8 mouse cellular contexts compared by ENCODE assay signal in genomic region chr11:58927790-58928651, GRCm38 (mm10). TPM values are rescaled to one million over a fixed set of nuclear protein-coding genes. Genes with fewer than 3 reads are reported as not detected.
A peak's percentile ranks its signal among the peaks of the same experiment; 100 is the strongest.
DNase-seq lines count a peak whose midpoint lies in the region; ATAC-seq and TF ChIP-seq lines count a peak whose summit lies in the region.

No protein-coding gene starts in this region.

- peak; percentile 66 to 77 for DNase-seq in CD8-positive naive resting alpha-beta T cell, adult 2 months (ENCODE audit: low read depth in 2 of 2, low spot score in 2 of 2)
- peak; percentile 87 for DNase-seq in T-cell, adult 2 months (ENCODE audit: low spot score)
- DNase-seq in embryo, embryonic 9.5 days (ENCODE audit: extremely low spot score) = peak; percentile 77
- peak; percentile 91 for DNase-seq in lung, postnatal 0 days (ENCODE audit: low spot score)
- DNase-seq in frontal cortex, postnatal 36 days (ENCODE audit: low spot score in 2 of 2) = no peak

- 15% methylated on average over 20 of the region's 20 CpGs for WGBS in heart, embryonic 13.5 days
- 31% methylated on average over 20 of the region's 20 CpGs for WGBS in kidney, embryonic 16.5 days
- 14% methylated on average over 20 of the region's 20 CpGs for whole genome bisulfite sequencing in lung, postnatal 0 days
- WGBS in olfactory bulb, adult 2 months = 24% methylated on average over 20 of the region's 20 CpGs

- peaks cover 23% of the 10 kb centered on the region for H3K36me3 ChIP-seq in heart, embryonic 13.5 days
- peaks cover 22% of the 10 kb centered on the region for H3K36me3 ChIP-seq in kidney, embryonic 16.5 days (ENCODE audit: insufficient read depth, low read length)
- H3K36me3 ChIP-seq in lung, postnatal 0 days (ENCODE audit: insufficient read depth, low read length) = peaks cover 8% of the 10 kb centered on the region; the same call in 1 of the 2 replicates

- H3K4me1 ChIP-seq in heart, embryonic 13.5 days = peaks cover 12% of the 10 kb centered on the region
- H3K4me1 ChIP-seq in kidney, embryonic 16.5 days (ENCODE audit: insufficient read depth, low read length) = peaks cover 4% of the 10 kb centered on the region
- no peaks in the 10 kb centered on the region for H3K4me1 ChIP-seq in lung, postnatal 0 days (ENCODE audit: insufficient read depth, low read depth, low read length)
- peaks cover 3% of the 10 kb centered on the region for H3K4me1 ChIP-seq in olfactory bulb, adult 2 months (ENCODE audit: control insufficient read depth, insufficient read depth, low read length)

- peak overlapping the region; percentile 61 for H3K27ac ChIP-seq in heart, embryonic 13.5 days (replicated peaks)
- H3K27ac ChIP-seq in kidney, embryonic 16.5 days (ENCODE audit: low read length) = peak overlapping the region; percentile 55
- H3K27ac ChIP-seq in lung, postnatal 0 days (ENCODE audit: low read length) = peak overlapping the region; percentile 76
- H3K27ac ChIP-seq in olfactory bulb, adult 2 months (ENCODE audit: insufficient read depth, low read depth, low read length) = no peak overlapping the region

- TF ChIP-seq CTCF in lung, postnatal 0 days (IDR thresholded peaks at IDR 0.05) = peak; percentile 80
- TF ChIP-seq CTCF in olfactory bulb, adult 2 months (IDR thresholded peaks at IDR 0.05; ENCODE audit: insufficient read depth, low read depth, low read length) = peak; percentile 87

- 0 out of 2 replicates have a peak, but pooled peaks cover 2% of the 10 kb centered on the region for H3K27me3 ChIP-seq in heart, embryonic 13.5 days (replicated peaks)
- no peaks in the 10 kb centered on the region for H3K27me3 ChIP-seq in kidney, embryonic 16.5 days (ENCODE audit: insufficient read depth, low read length)
- H3K27me3 ChIP-seq in lung, postnatal 0 days (replicated peaks; ENCODE audit: insufficient read depth, low read length) = no peaks in the 10 kb centered on the region

- TF ChIP-seq EP300 in lung, postnatal 0 days (IDR thresholded peaks at IDR 0.05) = peak; percentile 64

- H3K4me2 ChIP-seq in heart, embryonic 13.5 days = peak overlapping the region; percentile 63
- peak overlapping the region; percentile 46 for H3K4me2 ChIP-seq in kidney, embryonic 16.5 days (replicated peaks; ENCODE audit: low read depth, low read length)
- H3K4me2 ChIP-seq in lung, postnatal 0 days (replicated peaks; ENCODE audit: low read depth, low read length) = peak overlapping the region; percentile 55

- peak overlapping the region; percentile 63 for H3K9ac ChIP-seq in heart, embryonic 13.5 days
- peak overlapping the region; percentile 48; the same call in 1 of the 2 replicates for H3K9ac ChIP-seq in kidney, embryonic 16.5 days (replicated peaks; ENCODE audit: low read length)
- H3K9ac ChIP-seq in lung, postnatal 0 days (replicated peaks; ENCODE audit: low read depth) = no peak overlapping the region; the same call in 1 of the 2 replicates

- peak overlapping the region; percentile 40 for H3K4me3 ChIP-seq in heart, embryonic 13.5 days
- peak overlapping the region; percentile 31 for H3K4me3 ChIP-seq in kidney, embryonic 16.5 days (ENCODE audit: low read length)
- H3K4me3 ChIP-seq in lung, postnatal 0 days (ENCODE audit: low read depth, low read length) = peak overlapping the region; percentile 41
- H3K4me3 ChIP-seq in olfactory bulb, adult 2 months (ENCODE audit: insufficient read depth, low read depth, low read length) = peak overlapping the region; percentile 18; the same call in 1 of the 2 replicates

- ATAC-seq in heart, embryonic 13.5 days (ENCODE audit: extremely low read depth, insufficient number of reproducible peaks, low FRiP score, low TSS enrichment) = peak; percentile 24; the same call in 1 of the 2 replicates
- peak; percentile 70 for ATAC-seq in kidney, embryonic 16.5 days (ENCODE audit: low FRiP score, low TSS enrichment)
- peak; percentile 94 for ATAC-seq in lung, postnatal 0 days

- no peak for TF ChIP-seq POLR2A in olfactory bulb, adult 2 months (IDR thresholded peaks at IDR 0.05; ENCODE audit: insufficient read depth, low read depth, low read length)

- no peaks in the 10 kb centered on the region for H3K9me3 ChIP-seq in heart, embryonic 13.5 days
- no peaks in the 10 kb centered on the region for H3K9me3 ChIP-seq in kidney, embryonic 16.5 days (ENCODE audit: low read length)
- no peaks in the 10 kb centered on the region for H3K9me3 ChIP-seq in lung, postnatal 0 days (ENCODE audit: low read length)

RNA-seq across cellular contexts. Expression of gene Btnl10, which starts 10.3 kb away (rescaled TPM):
- polyA plus RNA-seq in heart, embryonic 13.5 days (2015; fragmentation: Nextera tagmentation; extraction: Ambion mirVana) = 0.16 and 0.41 TPM in 2 replicates
- 0.10 TPM in 1 of 2 replicates, not detected in the other for polyA plus RNA-seq in kidney, embryonic 16.5 days (2015; fragmentation: Nextera tagmentation; extraction: Ambion mirVana)
- 0.05 and 0.12 TPM in 2 replicates for polyA plus RNA-seq in lung, postnatal 0 days (2015; fragmentation: Nextera tagmentation; extraction: Ambion mirVana)
- polyA plus RNA-seq in olfactory bulb, adult 2 months (2012; ENCODE audit: insufficient read depth, insufficient read length, low replicate concordance, missing spikeins) = not detected in 2 replicates

RNA-seq across cellular contexts. Expression of gene Rnf187, which starts 10.7 kb away (rescaled TPM):
- 151 and 166 TPM in 2 replicates for polyA plus RNA-seq in heart, embryonic 13.5 days (2015; fragmentation: Nextera tagmentation; extraction: Ambion mirVana)
- polyA plus RNA-seq in kidney, embryonic 16.5 days (2015; fragmentation: Nextera tagmentation; extraction: Ambion mirVana) = 217 and 219 TPM in 2 replicates
- 168 and 169 TPM in 2 replicates for polyA plus RNA-seq in lung, postnatal 0 days (2015; fragmentation: Nextera tagmentation; extraction: Ambion mirVana)
- not detected in 2 replicates for polyA plus RNA-seq in olfactory bulb, adult 2 months (2012; ENCODE audit: insufficient read depth, insufficient read length, low replicate concordance, missing spikeins)

RNA-seq across cellular contexts. Expression of gene Hist3h2ba, which starts 20.7 kb away (rescaled TPM):
- 14.4 and 14.9 TPM in 2 replicates for polyA plus RNA-seq in heart, embryonic 13.5 days (2015; fragmentation: Nextera tagmentation; extraction: Ambion mirVana)
- polyA plus RNA-seq in kidney, embryonic 16.5 days (2015; fragmentation: Nextera tagmentation; extraction: Ambion mirVana) = 93.4 and 93.5 TPM in 2 replicates
- 2.6 TPM in 2 replicates for polyA plus RNA-seq in lung, postnatal 0 days (2015; fragmentation: Nextera tagmentation; extraction: Ambion mirVana)
- not detected in 2 replicates for polyA plus RNA-seq in olfactory bulb, adult 2 months (2012; ENCODE audit: insufficient read depth, insufficient read length, low replicate concordance, missing spikeins)

RNA-seq across cellular contexts. Expression of gene Zfp39, which starts 24.0 kb away (rescaled TPM):
- 3.3 and 3.5 TPM in 2 replicates for polyA plus RNA-seq in heart, embryonic 13.5 days (2015; fragmentation: Nextera tagmentation; extraction: Ambion mirVana)
- 6.0 and 7.3 TPM in 2 replicates for polyA plus RNA-seq in kidney, embryonic 16.5 days (2015; fragmentation: Nextera tagmentation; extraction: Ambion mirVana)
- 2.4 and 2.8 TPM in 2 replicates for polyA plus RNA-seq in lung, postnatal 0 days (2015; fragmentation: Nextera tagmentation; extraction: Ambion mirVana)
- polyA plus RNA-seq in olfactory bulb, adult 2 months (2012; ENCODE audit: insufficient read depth, insufficient read length, low replicate concordance, missing spikeins) = not detected in 2 replicates

RNA-seq across cellular contexts. Expression of gene Hist3h2a, which starts 26.5 kb away (rescaled TPM):
- polyA plus RNA-seq in heart, embryonic 13.5 days (2015; fragmentation: Nextera tagmentation; extraction: Ambion mirVana) = 26.4 and 28.5 TPM in 2 replicates
- polyA plus RNA-seq in kidney, embryonic 16.5 days (2015; fragmentation: Nextera tagmentation; extraction: Ambion mirVana) = 39.5 and 39.7 TPM in 2 replicates
- 21.6 and 28.6 TPM in 2 replicates for polyA plus RNA-seq in lung, postnatal 0 days (2015; fragmentation: Nextera tagmentation; extraction: Ambion mirVana)
- not detected in 2 replicates for polyA plus RNA-seq in olfactory bulb, adult 2 months (2012; ENCODE audit: insufficient read depth, insufficient read length, low replicate concordance, missing spikeins)

Comparison
In these comparisons a context has a peak if more than half of its experiments do, and no peak if none do; other contexts are left out.
1. DNase-seq: peak in CD8-positive naive resting alpha-beta T cell, adult 2 months (2 of 2), T-cell, adult 2 months (single experiment), embryo, embryonic 9.5 days (single experiment) and lung, postnatal 0 days (single experiment); none in frontal cortex, postnatal 36 days (0 of 2).
2. ATAC-seq: peak in every context shown above with its lines; median percentile 94 in lung, postnatal 0 days; 70 in kidney, embryonic 16.5 days; 24 in heart, embryonic 13.5 days.
3. Peak in every context shown above with its lines, with median percentiles within 50 percentile points of each other: H3K4me2 ChIP-seq and H3K4me3 ChIP-seq.